Mouse (Mus musculus) frontal cortex, postnatal 10 days (tissue): ENCODE measurements around the gene Fermt2.
A peak's percentile ranks its signal among the peaks of the same experiment; 100 is the strongest.

Experiments
- DNase-seq, 2 experiments: peaks; one replicate each; pipeline ENCODE4 v3.0.0; 2022; ENCODE audit warnings: low spot score in 2 of 2, mixed read lengths in 1 of 2

The Fermt2 gene

DNA sequence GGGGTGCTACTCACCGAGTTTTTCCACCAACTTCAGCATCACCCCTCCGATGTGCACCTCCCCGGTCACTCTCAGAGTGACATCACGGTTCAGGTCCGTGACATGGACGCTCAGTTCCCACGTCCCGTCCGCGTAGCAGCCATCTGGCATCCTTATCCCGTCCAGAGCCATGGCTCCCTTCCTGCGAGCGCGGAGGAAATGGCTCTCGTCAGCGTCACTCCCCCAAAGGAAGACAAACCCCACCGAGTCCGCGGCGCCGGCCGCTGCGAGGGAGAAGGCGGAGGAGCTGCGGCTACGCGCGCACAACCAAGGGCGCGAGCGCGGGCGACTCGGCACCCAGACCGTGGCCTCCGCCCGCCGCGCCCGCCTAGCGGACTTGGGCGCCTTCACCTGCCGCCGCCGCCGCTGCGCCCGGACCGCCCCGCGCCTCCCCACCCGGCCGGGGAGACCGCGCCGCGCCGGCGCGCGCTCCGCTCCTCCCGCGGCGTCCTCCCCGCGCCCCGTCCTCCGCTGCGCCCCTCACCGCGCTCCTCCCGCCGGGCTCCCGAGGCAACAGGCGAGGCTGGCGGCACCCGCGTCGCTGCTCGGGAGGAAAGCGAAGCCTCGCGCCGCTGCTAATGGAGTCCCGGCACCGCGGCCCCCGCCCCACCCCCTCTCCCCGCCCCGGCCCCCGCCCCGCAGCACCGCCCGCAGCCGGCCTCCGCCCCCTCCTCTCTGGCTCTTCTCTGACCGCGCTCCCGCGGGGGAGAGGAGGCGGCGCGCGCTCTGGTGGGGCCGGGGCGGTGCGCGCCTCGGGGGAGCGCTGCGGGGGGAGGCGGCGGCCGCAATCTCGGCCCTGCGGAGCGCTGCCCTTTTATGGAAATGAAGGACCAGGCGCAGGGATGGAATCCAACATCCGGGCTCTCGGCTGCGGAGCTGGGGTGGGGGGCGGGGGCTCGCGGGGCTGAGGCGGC is at the start of gene Fermt2:
Gene Fermt2, minus strand, starts transcription at position 708 of the 953 bp plus-strand sequence.
- peak; percentile 58 to 78 for DNase-seq

DNA sequence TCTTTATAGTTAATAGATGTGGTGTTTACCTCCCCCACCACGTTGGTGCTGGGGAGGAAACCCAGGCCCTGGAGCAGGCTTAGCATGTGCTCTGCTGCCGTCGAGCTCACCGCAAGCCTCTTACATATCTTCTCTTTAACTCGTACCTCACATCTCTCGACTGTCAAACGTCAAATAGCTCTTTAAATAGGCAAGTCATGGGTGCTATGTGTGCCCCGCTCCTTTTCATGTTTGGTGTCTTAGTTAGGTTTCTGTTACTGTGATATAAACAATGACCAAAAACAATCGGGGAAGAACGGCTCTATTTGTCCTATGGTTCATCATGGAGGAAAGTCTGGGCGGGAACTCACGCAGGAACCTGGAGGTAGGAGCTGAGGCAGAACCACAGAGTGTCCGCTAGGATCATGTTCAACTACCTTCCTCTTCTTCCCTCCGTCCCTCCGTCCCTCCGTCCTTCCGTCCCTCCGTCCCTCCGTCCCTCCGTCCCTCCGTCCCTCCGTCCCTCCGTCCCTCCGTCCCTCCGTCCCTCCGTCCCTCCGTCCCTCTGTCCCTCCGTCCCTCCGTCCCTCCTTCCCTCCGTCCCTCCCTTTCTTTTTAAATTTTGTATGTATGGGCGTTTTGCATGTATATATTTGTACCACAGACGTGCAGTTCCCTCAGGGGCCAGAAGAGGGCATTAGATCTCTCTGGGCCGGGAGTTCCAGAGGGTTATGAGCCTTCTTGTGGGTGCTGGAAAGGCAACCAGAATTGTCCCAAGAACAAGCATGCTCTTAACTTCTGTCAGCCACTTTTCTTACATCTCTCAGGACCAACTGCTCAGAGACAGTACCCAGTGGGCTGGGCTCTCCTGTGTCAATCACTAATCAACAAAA is 36.4 kb upstream of the Fermt2 start:
- peak in 1 of 2 experiments; percentile 53 for DNase-seq

DNA sequence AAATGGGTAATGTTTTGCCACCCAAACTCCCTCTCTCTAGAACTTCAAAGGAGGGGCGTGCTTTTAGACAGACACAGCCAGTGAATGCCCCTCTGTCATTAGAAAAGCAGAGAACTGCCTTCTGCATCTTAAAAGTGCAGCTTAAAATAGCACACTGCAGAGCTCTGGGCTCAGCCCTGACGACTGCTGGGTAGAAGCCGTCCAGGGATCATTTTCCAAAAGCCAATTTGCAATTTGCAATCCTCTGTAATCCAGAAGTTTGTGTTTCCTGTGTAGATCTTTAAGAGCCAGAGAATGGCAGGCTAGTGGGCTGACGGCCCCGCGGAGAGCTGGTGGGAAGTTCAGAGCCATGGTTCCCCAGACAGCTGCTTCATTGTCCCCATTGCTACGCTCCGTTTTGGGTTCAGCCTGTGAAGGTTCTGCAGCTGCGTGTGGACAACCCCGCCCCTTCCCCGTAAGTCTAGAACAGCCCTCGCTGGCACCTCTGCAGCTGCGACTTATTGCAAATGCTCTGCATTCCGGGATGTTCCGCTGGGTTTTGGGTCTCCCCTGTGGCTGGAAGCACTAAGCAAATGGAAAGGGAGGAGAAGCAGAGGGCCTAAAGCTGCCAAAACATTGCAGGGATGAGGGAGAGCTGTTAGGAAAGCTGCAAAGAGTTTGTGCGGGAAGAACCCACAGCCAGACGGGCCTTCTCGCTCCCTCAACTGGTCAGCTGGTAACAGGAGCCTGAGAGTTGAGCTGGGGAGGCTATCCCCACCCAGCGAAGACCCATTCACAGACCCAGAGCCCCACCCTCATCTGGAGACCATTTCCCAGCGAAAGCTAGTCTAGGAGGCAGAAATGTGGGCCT is 35.5 kb upstream of the Fermt2 start:
- peak in 1 of 2 experiments; percentile 41 for DNase-seq

DNA sequence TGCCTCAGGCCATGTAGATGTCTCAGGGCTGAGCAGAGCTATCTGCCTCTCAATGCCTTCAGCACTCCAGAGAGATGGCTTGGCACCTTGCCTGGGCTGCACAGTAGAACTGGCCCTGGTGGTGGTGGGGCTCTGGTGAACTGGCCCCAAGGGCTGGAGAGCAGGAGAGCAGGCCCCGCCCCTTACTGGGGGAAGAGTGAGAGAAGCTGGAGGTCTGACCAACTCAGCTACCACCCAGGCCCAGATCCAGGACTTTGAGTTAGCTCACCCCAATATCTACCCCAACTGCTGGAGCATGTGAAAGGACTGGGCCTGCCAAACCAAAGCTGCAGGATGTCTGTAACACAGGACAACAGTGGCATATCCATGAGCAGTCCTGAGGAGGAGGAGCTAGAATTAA is 33.7 kb upstream of the Fermt2 start:
- DNase-seq: peak in 1 of 2 experiments; percentile 49

DNA sequence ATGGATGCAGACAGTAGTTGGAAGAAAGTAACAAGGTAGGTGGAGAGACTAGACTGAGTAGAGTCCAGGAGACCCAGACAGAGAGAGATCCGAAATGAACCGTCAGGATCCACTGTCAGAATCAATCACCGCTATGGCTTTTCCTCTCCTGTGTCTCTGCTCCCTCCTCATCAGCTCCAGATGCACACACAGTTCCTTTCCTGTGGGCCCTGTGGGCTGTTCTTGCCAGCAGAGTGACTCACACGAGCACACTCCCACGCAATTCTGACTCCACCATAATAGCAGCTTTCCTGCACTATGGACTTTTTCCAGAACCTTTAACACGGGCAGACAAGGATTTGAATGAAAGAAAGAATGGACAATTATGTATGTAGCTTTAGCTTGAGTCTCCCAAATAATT is 31.8 kb upstream of the Fermt2 start:
- no peak for DNase-seq

DNA sequence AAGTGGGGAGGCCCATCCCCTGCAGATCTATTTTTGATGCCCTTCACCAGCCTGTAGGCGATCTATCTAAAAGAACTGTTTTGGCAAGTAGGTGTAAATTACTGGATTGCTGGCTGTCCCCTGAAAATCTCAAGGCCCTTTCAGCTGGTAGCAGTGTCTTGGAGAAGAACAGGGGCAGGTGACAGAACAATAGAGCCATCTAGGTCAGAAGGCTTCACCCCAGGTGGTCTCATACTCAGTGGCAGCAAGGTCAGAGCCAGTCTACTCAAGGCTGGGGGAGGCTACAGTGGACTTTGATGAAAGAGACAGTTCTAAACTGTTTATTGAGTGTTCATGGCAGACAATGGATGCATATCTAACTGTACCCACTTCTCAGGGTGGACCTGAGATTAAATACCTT is 29.1 kb upstream of the Fermt2 start:
- no peak for DNase-seq

DNA sequence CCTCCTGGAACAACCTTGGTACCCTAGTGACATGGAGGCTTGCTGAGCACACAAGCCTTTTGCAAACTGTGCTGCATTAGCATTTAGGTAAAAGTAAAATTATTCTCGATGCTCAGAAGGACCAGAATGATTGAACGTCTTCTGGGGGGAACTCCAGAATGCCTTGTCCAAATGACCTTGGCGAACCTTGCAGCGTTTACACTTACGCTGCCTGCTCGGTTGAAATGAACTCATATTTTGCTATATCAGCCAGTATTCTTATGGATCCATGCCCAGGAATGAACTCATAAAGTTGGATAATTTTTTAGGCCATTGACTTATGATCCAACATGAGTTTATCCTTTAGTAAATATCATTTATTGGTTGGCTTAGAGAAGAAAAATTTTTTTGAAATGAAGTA is 24.4 kb upstream of the Fermt2 start:
- no peak for DNase-seq

DNA sequence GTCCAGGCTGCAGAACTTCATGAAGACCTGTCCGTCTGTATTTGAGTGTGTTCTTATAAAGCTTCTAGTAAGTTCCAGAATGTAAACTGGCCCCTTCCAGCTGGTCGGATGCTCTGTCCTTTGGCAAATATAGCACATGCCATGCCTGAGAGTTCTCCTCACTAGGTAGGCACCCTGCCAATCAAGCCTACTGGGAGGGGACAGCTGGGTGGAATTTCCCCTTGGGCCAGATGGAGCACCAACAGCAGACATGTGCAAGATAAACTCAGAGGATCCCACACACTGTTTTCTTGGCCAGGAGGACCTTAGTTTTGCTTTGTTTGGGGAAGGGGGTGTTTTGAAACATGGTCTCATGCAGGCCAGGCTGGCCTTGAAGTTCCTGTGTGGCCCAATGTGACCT is 23.9 kb upstream of the Fermt2 start:
- DNase-seq: peak in 1 of 2 experiments; percentile 39

DNA sequence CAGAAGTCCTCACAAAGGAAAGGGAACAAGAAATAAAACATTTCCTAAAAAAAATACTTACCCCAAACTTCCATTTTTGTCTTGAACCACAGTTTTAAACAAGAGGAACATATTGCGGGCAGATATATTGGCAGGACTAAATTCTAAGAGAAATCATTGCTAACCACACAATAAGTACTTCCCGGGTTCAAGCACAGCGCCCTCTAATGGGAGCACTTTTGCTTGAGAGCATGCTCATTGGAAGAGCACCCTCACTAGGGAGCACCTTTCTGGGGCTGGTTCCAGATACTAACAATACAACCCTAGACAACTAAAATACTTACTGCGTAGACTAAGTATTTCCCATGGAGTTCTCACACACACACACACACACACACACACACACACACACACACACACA is 22.5 kb upstream of the Fermt2 start:
- no peak for DNase-seq

DNA sequence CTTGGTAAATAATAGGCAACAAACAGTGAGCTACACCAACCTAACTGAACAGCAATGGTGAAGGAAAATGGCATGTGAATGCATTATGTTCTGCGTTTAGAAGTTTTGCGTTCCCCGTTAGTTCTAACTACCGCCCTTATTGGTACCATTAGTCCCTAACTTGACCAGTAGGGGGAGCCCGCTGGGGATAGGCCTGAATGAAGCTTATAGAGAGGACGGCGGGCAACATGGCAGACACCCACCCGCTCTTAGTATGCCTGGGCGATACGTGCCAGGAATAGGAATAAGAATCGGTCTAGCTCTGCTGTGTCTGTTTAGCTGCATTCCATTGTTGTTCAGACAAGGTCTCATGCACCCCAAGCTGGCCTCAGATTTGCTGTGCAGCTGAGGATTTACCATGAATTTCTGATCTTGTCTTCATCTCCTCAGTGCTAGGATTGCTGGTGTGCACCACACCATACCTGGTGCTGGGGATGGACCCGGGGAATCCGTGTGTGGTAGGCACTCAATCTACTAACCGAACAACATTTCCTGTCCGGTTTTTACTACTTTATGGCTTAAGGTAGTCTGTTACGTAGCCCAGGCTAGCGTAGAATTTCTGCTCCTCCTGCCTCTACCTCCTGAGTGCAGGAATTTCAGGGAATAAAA is 21.3 kb upstream of the Fermt2 start:
- DNase-seq: no peak

DNA sequence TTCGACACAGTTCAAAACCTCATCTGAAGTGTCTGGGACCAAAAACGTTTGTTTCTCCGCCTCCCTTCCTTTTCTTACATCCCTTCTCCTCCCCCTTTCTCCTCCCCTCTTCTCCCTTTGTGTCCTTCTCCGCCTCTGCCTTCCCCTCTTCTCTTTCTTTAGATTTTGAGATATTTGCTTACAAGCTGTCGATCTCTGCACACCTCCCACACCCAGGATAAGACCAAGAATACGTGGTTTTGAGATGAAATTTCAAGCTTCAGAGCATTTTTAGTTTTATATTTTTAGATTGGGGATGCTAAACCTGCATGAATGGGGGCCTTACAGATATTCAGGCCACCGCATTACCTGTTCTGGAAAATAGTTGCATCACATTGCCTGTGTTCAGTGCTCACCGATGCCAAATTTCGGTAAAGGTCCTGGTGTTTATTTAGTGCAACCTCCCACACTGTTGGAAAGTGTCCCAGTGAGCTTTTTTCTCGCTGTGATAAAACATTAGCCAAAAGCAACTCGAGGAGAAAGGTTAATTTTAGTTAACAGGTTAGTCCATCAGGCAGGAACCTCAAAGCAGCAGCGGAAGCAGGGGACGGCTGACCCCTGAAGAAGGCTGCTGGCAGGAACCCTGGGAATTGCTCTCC is 20.2 kb upstream of the Fermt2 start:
- DNase-seq: no peak

DNA sequence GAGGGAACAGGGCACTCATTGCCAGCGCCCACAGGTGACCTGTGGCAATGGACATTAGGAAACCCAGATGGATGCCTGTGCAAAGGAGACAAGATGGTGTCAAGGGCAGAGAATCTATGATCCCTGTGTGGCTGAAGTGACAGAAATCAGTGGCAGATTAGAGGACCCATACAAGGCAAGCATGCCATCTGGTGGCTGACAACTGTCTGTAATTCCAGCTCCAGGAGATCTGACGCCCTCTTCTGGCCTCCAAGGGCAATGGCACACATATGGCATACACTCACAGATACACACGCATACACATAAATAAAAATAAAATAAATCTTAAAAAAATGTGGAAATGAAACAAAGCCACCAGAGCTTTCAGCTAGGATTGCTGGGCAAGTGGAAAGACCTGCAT is 18.2 kb upstream of the Fermt2 start:
- DNase-seq: no peak

DNA sequence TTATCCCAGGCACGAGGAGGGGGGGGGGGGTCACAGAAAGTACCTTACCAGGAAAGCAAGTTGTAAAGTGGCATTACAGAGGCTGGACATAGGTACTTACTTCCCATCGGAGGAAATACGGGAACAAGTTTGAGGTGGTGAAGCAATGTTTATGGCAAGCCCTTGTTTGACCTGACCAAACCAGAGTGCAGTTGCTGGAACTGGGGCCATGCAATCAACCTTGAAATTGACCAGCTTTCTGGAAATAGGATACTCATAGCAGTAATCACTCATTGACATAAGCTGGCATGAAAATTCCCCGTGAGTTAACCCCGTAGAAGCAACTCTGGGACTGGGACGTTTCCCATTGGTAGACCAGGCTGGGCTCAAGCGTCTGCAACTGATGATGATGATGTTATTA is 15.0 kb upstream of the Fermt2 start:
- DNase-seq: no peak

DNA sequence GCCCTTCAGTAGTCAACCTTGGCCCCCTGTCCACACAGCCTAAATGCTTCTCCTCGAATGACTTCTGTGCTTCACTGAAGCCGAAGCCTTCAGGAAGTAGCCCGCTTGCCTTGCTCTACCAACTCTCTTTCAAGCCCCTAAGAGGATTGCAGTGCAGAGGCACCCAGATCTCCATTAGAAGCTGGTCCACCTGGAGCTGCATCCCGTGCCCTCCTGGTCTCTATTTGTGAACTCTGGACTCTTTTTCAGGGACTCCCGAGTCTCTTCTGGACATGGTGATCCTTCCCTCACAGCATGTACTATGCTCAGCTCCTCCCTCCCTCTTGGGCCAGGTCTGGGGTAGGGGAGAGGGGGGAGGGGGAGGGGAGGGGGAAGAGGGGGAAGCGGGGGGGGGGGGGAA is 14.1 kb upstream of the Fermt2 start:
- DNase-seq: no peak

DNA sequence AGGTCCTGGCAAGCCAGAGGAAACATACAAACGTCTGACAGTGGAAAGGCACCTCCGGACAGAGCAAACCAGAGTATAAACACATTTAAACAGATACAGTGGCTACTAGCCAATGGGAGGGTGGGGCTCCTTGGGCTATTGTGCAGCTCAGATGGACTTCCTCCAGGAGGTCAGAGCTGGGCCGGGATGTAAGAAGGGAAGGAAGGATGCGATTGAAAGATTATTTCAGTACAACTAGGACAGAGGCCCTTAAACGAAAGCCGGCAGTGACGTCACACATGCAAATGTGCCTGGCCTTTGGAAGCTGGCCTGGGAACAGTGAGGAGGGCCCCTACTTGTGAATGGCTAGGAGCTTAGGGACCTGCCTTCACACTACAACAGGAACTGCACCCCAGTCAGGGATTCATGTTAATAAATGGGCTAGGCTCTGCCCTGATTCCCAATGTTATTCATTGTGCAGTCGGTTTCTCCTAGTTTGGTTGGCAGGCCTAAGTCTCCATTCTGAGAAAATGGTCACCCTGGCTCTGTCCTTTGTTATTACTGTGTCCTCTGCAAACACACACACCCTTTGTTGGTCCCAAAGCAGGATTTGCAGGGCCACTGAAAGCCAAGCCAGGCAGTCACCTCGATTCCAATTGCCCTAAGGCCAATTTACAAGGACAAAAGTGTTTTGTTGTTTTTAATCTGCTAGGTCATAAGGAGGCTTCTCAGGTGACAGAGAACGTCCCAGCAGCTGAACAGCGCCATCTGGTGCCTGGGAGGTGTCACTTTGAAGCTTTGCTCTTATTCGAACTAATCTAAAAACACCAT is 9.9 kb upstream of the Fermt2 start:
- peak; percentile 42 to 55 for DNase-seq

DNA sequence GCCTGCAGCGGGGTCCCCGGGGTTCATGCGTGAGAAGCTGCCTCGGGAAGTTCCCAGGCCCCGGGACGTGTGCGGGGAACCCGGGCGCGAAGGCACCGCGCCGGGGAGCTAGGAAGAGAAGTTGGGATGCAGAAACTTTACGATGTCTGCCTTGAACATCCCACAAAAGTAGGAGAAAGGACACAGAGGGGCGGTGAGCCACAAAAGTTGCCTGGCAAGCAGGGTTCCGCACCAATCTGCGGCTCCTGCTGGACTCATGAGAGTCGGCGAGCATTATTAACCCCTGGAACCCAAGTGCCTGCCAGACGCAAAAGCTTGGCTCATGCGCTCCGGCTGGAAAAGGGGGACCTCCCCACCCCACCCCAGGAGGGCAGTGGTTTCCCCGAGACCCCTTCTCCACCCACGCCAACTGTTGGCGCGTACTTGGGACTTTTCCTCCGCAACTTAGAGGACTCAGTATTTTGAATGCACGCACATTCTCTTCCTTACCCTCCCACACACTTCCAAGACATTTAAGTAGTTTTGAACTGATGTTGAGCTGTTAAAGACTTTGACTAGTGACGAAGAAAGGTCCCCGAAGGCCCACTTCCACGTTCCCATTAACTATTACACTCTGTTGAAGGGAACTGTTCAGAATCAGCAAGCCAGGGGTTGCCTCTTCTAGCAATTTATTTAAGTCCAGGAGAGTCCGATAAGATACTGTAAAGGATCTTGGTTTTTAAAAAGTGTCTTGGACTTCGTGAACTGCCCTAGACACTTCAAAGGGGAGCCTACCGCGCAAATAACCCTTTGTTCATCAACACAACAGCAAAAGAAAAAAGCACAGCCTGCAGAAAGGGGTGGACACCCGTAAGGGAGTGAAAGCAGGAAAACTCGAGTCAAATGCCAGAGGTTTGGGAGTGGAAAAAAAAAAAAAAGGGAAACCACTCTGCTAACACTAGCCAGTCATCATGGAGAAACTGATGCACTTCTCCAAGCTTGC is 737 bp upstream of the Fermt2 start:
- peak in 1 of 2 experiments; percentile 28 for DNase-seq

DNA sequence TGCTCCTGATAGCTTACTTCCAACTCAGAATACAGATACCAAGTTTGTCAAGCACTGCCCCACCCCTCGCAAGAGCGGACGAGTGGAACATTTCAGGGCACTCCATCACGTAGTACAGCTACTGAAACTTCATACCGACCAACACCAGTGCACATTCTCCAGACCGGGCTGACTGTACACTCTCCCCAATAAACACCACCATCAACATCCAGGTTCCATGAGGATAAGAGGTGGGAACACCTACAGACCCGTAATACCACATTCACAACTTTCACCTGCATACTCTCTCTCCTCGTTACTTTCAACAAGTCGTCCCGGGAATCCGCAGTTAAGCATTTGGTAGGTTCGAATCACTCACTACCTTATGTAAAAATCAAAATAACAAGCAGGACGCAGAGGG is 1.1 kb downstream of the Fermt2 start:
- DNase-seq: no peak

DNA sequence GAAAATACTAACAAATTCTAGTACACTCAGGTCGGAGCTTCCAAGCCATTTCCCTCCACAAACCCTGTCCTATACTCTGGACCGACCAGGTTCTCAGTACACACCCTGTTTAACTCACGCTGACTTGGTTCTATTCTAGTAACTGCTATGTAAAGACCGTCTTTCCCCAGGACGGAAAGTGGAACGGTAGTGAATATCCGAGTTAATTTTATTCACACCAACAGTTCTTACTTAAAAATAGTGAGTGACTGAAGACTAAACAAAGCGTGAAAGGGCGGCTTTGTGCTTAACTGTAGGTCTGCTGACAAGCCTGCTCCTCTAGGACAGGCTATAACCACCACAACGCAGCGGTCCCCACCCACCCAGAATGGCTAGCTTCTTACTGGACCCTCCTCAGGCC is 14.1 kb downstream of the Fermt2 start:
- no peak for DNase-seq

DNA sequence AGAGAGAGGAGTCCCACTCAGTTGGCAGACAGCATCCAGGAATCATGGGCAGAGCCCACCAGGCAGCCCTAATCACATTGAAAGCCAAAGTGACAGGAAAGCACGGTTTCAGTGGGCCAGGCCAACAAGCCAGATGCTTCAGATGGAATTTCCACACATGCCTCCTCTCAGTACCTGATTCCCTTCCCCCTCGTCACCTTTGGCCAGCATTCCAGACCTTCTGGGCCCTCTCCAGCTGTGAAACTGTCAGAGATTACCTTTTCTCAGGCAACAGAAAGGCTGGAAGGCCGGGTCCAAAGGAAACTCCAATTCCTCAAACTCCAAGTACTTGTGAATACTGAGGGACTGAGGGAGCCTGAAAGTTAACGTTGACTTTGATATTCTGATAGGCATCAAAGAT is 19.1 kb downstream of the Fermt2 start:
- no peak for DNase-seq
